Mouse (Mus musculus): ENCODE data around the gene Ubr7.

Gene Ubr7

GRCm38 (mm10) chr12:102757689-102758402 is at the start of gene Ubr7, which contains the start of the genes Gm28051 and Gon7:
Gene Ubr7 (plus strand): TSS chr12:102757967.
Gene Gm28051 (minus strand): TSS chr12:102757765.
Gene Gon7 (minus strand): TSS chr12:102757803.
- DNase-seq (ENCODE audit: low read depth) = peak; percentile 98

- DNase-seq (ENCODE audit: low read depth) = peak; percentile 25
These were observed 49.5 kb upstream of the Ubr7 start for GRCm38 (mm10) chr12:102708220-102708619.

GRCm38 (mm10) chr12:102709896-102710295 is 47.9 kb upstream of the Ubr7 start:
- DNase-seq (ENCODE audit: low read depth) = no peak

- DNase-seq (ENCODE audit: low read depth) = no peak
These were observed 46.9 kb upstream of the Ubr7 start for GRCm38 (mm10) chr12:102710851-102711375.

- no peak for DNase-seq (ENCODE audit: low read depth)
These were observed 44.5 kb upstream of the Ubr7 start for GRCm38 (mm10) chr12:102713153-102713865.

DNA sequence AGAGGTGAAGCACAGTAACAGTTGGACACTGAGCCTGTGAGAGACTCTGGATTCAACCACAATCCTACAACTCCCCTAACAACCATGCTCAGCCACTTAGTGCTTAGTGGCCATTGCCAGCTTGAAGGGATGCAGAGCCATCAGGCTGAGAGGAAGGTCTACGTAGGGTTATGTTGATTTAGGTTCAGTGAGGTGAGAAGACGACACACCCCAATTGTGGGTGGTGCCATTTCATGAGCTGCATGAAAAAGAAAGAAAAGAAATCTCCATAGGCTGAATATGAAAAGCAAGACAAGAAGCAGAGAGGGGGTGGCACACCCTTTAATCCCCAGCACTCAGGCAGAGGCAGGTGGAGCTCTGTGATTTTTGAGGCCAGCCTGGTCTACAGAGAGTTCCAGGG is 43.7 kb upstream of the Ubr7 start:
- DNase-seq (ENCODE audit: low read depth) = no peak

DNA sequence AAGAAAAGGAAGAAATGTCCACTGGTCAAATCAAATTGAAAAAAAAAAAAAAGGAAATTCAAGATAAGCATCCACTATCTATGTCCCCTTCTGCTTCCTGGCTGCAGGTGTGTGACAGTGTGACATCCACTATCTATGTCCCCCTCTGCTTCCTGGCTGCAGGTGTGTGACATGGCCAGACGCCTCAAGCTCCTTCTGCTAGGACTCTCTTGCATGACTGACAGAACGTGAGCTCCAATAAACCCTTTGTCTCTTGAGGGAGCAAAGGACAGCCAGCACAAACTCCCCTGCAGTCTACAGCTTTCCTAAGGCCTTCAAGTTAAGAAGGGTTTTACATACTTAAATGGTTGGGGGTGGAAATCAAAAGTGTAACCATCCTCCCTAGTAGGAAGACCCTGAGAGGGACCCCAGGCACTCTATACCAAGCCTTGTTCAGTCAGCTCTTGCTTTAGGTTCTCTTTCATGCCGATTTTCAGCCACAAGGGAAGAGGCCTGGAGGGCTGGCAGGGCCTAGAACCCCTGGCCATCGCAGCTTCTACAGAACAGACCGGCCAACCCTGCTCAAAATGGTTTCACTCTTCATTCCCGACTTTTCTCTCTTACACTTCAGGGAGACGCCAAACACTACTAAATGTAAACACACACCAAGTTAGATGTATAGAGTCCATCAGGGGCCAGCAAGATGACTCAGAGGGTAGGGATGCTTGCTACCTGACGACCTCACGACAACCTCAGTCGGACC is 42.9 kb upstream of the Ubr7 start:
- DNase-seq (ENCODE audit: low read depth) = no peak

DNA sequence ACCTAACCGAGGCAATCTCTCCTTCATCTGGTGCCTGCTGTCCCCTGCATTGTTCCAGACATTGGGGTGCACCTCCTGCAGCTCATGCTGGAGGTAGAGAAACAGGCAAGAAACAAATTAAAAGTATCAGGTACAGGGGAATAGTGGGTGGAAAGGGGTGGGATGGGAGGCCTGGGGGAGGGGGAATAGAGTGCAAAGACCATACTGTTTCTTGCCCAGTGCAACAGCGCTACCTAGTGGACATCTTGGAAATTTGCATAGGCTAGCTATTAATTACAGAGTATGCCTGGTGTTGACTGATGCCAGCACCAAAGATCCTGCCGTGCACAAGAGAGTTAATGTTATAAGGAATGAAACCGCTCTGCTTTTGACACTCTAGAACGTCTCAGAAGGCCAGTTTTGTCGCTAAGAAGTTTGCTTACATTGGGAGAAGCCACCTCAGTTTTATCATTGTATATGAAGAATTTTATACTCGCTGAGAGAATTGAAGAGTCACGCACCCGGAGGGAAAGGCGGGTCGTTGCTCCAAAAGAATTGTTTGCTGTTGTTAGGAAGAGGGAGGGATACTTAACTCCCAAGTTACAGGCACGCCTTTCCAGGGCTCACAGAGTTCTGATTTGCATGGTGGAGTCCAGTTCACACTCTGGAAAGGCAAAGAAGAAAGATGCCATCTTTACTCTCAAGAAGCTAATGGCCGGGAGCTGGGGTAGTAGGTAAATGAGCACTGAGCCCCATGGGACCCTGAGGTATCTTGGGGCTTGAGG is 38.0 kb upstream of the Ubr7 start:
- DNase-seq (ENCODE audit: low read depth) = peak; percentile 76

- DNase-seq (ENCODE audit: low read depth) = no peak
These were observed 35.3 kb upstream of the Ubr7 start for GRCm38 (mm10) chr12:102722451-102722850.

DNA sequence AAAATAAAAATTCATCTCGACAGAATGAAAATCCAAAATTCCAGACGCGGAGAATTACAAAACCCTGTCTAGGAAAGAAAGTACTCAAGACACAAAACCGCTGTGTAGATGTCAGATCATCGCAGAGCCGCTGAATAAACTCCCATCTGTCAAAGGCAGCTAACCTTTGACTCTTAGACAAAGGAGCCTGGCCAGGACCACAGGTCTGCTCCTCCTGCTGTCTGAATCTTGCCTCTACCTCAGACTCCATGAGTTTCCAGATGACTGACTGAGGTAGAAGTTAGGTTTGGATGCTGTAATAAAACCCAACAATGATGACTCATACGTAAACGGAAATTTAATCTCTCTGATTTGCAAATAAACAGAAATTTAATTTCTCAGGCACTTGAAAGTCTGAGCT is 34.8 kb upstream of the Ubr7 start:
- no peak for DNase-seq (ENCODE audit: low read depth)

DNA sequence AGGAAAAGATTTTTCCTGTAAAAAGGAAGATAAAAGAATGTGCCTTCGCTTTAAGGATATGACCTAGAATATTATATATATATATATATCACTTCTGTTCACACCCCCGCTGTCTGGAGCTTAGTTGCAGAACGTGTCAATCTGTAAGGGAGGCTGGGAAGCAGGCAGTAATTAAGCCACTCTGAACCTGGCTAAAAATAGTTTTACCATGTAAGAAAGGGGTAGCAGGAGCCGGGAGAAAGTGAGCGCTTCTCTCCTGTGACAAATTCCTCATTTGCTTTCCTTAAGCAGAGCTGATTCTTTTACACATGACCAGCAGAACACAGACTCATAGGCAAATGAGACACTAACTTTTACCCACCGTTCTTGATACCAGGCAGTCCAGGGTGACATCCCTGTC is 33.9 kb upstream of the Ubr7 start:
- DNase-seq (ENCODE audit: low read depth) = no peak

GRCm38 (mm10) chr12:102725146-102725545 is 32.6 kb upstream of the Ubr7 start:
- no peak for DNase-seq (ENCODE audit: low read depth)

DNA sequence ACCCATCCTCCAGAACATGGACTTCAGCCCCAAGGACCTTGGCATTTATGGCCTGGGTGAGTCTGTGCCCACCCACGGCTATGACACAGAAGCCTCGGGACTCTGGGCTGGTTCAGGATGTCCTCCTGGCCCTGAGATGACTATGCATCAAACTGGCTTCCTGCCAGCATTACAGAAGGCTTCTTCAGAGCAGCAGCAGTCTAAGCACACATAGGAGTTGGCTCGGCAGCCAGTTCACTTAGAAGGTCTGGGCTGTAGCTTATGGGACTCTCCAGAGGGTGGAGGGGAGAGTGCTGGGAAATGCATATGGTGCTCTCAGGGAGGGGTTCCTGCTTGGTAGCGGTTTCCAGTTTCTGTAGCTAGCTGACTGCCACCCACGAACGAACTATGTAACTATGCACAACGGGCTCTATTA is 32.0 kb upstream of the Ubr7 start:
- DNase-seq (ENCODE audit: low read depth) = no peak

DNA sequence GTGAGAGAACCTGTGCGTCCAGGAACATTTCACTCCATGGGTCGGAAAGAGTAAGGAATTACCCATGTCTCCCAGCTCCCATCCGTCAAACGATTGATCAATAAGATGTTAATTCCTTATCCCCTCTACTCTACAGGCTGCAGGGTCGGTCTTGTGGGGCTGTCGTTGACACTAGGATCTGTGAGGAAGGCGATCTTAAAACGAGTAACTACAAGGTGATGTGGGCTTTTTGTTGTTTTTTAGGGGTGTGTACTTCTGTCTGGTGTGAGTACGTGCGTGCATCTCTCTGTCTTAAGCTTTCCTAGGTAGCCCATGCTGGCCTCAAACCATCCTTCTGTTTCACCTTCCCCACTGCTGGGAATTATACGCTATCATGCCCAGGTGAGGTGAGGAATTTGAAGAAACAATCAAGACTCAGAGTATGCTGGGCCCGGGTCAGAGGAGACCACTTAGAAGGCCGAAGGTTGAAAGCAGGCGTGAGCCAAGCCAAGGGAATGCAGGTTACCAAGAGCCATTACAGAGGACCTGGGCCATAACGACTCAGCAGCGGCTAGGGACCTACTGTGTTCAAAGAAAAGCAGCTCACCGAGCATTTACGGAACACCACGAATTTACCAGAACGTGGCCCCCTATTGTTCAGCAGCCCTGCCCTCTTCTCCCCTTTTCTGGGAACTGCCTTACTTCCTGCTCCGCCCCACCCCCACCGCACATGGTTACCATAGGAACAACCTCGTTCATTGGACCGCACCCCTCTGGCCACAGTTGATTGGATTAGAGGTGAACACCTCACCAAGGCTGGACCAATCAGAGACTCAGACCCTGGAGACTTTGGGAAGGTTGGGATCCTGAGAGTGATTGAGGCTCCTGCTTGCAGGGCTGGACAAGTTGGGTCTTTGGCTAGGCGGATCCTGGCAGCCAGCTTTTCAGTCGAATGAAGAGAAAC is 27.6 kb upstream of the Ubr7 start:
- no peak for DNase-seq (ENCODE audit: low read depth)

GRCm38 (mm10) chr12:102730798-102731619 is 26.8 kb upstream of the Ubr7 start:
- DNase-seq (ENCODE audit: low read depth) = no peak

DNA sequence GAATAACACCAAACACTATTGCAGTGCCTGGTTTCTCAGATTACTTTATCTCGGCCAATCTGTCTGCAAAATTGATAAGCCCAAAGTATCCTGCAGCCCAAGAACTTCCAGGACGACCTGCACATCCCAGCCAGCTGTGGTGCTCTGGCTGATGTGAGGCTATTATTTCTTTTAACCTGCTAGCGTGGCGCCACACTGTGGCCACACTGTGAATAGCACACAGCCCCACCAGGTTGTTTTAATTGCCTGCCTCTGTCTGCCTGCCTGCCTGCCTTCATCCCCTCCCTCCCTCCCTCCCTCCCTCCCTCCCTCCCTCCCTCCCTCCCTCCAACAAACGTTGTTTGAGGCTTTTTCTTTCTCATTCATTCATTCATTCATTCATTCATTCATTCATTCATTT is 24.4 kb upstream of the Ubr7 start:
- DNase-seq (ENCODE audit: low read depth) = peak; percentile 84

GRCm38 (mm10) chr12:102739096-102739495 is 18.7 kb upstream of the Ubr7 start:
- DNase-seq (ENCODE audit: low read depth) = no peak

GRCm38 (mm10) chr12:102740285-102740684 is 17.5 kb upstream of the Ubr7 start:
- DNase-seq (ENCODE audit: low read depth) = peak; percentile 57

DNA sequence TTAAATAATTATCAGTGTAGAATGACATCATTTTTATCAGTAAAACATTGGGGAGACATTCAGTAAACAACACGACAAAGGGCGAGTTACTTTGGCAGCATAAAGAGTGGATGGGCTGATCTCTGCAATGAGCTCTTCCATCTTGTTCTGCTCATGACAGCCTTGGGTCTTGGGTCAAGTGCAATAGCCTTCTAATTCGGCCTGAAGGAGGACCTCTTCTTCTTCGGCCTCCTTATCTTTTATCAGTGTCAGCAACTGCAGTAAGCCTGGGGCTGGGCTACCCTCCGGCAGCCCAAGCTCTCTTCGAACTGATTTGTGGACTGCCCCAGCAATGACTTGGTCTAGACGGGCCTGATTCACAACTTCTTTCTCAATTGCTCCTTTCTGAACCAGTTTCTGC is 15.7 kb upstream of the Ubr7 start:
- DNase-seq (ENCODE audit: low read depth) = no peak
